Mouse (Mus musculus) kidney, embryonic 14.5 days (tissue): ENCODE data around the gene Plekho1. TPM values are rescaled to one million over a fixed set of nuclear protein-coding genes. Genes with fewer than 3 reads are reported as not detected.

ENCODE experiments used
- ATAC-seq: fragments of 200-750 bp; cut with Nextera tagmentation; 2 replicates; pipeline ENCODE4 v1.8.0; 2017; ENCODE audit warnings: moderate number of reproducible peaks, mild to moderate bottlenecking, moderate TSS enrichment, moderate library complexity; ENCODE audit not compliant: low FRiP score, low TSS enrichment
- H3K27ac ChIP-seq: fragments of 300-500 bp; sonication (generic); 2 replicates; pipeline ENCODE4 v1.5.1; 2014; ENCODE audit warnings: low read depth, mild to moderate bottlenecking, low read length, moderate library complexity, mixed read lengths
- H3K27me3 ChIP-seq: fragments of 300-500 bp; sonication (generic); 2 replicates; pipeline ENCODE4 v1.6.1; 2014; ENCODE audit warnings: mild to moderate bottlenecking, low read length; ENCODE audit not compliant: control insufficient read depth, insufficient read depth
- H3K36me3 ChIP-seq: fragments of 300-500 bp; sonication (generic); 2 replicates; pipeline ENCODE4 v1.6.1; 2014; ENCODE audit warnings: low read length, mixed read lengths; ENCODE audit not compliant: control insufficient read depth, insufficient read depth
- H3K4me1 ChIP-seq: fragments of 300-500 bp; sonication (generic); 2 replicates; pipeline ENCODE4 v1.6.1; 2014; ENCODE audit warnings: low read length, mixed read lengths; ENCODE audit not compliant: control insufficient read depth, insufficient read depth
- H3K4me2 ChIP-seq: fragments of 300-500 bp; sonication (generic); replicated peaks from 2 replicates; pipeline ENCODE4 v1.6.1; 2014; ENCODE audit warnings: low read depth, mild to moderate bottlenecking, low read length
- H3K4me3 ChIP-seq: fragments of 300-500 bp; sonication (generic); 2 replicates; pipeline ENCODE4 v1.5.1; 2014; ENCODE audit warnings: mild to moderate bottlenecking, low read length
- H3K9ac ChIP-seq: fragments of 300-500 bp; sonication (generic); 2 replicates; pipeline ENCODE4 v1.6.1; 2014; ENCODE audit warnings: low read depth, mild to moderate bottlenecking, low read length, moderate library complexity
- H3K9me3 ChIP-seq: fragments of 300-500 bp; sonication (generic); 2 replicates; pipeline ENCODE4 v1.6.1; 2016; ENCODE audit warnings: low read length; ENCODE audit not compliant: control insufficient read depth
- WGBS: fragments of 180-500 bp; shearing (Covaris S2); extraction: QIAGEN DNeasy Blood & Tissue Kit; methylation state at CpG from one replicate; pipeline ENCODE4 v1.1.7; 2014; 5-methylcytosine and 5-hydroxymethylcytosine counted together
- polyA plus RNA-seq: library from polyadenylated mRNA; unstranded; fragments of >200 nt; fragmentation: Nextera tagmentation; extraction: Ambion mirVana; gene quantifications from 2 replicates; pipeline ENCODE4 v1.2.1, GENCODE M21; 2014

The Plekho1 gene
- polyA plus RNA-seq, 1 experiment from 2014 or later, result 39.3 TPM

GRCm38 (mm10) chr3:95988138-95988537 lies 7.7 kb downstream of the Plekho1 start:
- no peak for ATAC-seq
- WGBS, result 100% methylated on average over 1 of the region's 1 CpGs
- Histone ChIP-seq H3K9me3 (peaks cover 3% of the 10 kb centered on the region; the same call in 1 of the 2 replicates), H3K27me3 (no peaks in the 10 kb centered on the region), H3K4me3 (no peak overlapping the region), H3K27ac (no peak overlapping the region), H3K4me1 (peaks cover 27% of the 10 kb centered on the region), H3K36me3 (peaks cover 53% of the 10 kb centered on the region), H3K9ac (no peak overlapping the region), H3K4me2 (no peak overlapping the region)

GRCm38 (mm10) chr3:95987386-95988110 lies 8.3 kb downstream of the Plekho1 start:
- 75% methylated on average over 6 of the region's 6 CpGs for WGBS
- no peak overlapping the region for H3K4me2 ChIP-seq
- H3K36me3 ChIP-seq, result peaks cover 49% of the 10 kb centered on the region
- no peak for ATAC-seq
- no peak overlapping the region for H3K4me3 ChIP-seq
- no peaks in the 10 kb centered on the region for H3K27me3 ChIP-seq
- H3K9me3 ChIP-seq, result peaks cover 3% of the 10 kb centered on the region; the same call in 1 of the 2 replicates
- H3K9ac ChIP-seq, result no peak overlapping the region
- H3K27ac ChIP-seq, result no peak overlapping the region
- peaks cover 22% of the 10 kb centered on the region for H3K4me1 ChIP-seq

DNA sequence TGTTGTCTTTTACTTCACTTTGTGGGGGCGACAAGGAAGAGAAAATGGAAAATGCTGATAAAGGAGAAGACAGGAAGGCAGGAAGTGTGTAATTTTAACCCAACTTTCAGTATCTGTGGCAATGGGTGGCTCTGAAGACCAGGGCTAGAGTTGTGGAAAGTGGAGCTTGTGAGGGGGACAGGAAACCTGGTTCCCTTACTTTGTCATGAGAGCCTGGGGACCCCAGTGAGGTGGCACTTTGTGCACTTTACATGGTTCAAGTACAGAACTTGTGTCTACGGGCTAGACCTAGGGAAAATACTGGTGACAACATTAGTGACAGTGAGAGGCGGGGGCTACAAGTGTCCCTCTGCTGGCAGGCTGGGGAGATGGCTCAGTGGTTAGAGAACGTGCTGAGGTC lies 8.8 kb downstream of the Plekho1 start:
- Histone ChIP-seq H3K4me3 (no peak overlapping the region), H3K36me3 (peaks cover 45% of the 10 kb centered on the region), H3K27ac (peak overlapping the region; percentile 95; the same call in 1 of the 2 replicates), H3K4me1 (peaks cover 22% of the 10 kb centered on the region), H3K27me3 (no peaks in the 10 kb centered on the region), H3K4me2 (no peak overlapping the region), H3K9me3 (peaks cover 3% of the 10 kb centered on the region; the same call in 1 of the 2 replicates), H3K9ac (no peak overlapping the region)
- 77% methylated on average over 4 of the region's 4 CpGs for WGBS
- no peak for ATAC-seq

- peaks cover 22% of the 10 kb centered on the region for H3K4me1 ChIP-seq
- peak overlapping the region; percentile 60 for H3K9ac ChIP-seq
- H3K4me2 ChIP-seq, result peak overlapping the region; percentile 44
- H3K27ac ChIP-seq, result peak overlapping the region; percentile 95
- no peaks in the 10 kb centered on the region for H3K27me3 ChIP-seq
- ATAC-seq, result peak; percentile 15; the same call in 1 of the 2 replicates
- peaks cover 3% of the 10 kb centered on the region; the same call in 1 of the 2 replicates for H3K9me3 ChIP-seq
- peaks cover 37% of the 10 kb centered on the region for H3K36me3 ChIP-seq
- peak overlapping the region; percentile 10 for H3K4me3 ChIP-seq
- 3% methylated on average over 21 of the region's 21 CpGs for WGBS
These were observed 9.7 kb downstream of the Plekho1 start for GRCm38 (mm10) chr3:95986001-95986622.

DNA sequence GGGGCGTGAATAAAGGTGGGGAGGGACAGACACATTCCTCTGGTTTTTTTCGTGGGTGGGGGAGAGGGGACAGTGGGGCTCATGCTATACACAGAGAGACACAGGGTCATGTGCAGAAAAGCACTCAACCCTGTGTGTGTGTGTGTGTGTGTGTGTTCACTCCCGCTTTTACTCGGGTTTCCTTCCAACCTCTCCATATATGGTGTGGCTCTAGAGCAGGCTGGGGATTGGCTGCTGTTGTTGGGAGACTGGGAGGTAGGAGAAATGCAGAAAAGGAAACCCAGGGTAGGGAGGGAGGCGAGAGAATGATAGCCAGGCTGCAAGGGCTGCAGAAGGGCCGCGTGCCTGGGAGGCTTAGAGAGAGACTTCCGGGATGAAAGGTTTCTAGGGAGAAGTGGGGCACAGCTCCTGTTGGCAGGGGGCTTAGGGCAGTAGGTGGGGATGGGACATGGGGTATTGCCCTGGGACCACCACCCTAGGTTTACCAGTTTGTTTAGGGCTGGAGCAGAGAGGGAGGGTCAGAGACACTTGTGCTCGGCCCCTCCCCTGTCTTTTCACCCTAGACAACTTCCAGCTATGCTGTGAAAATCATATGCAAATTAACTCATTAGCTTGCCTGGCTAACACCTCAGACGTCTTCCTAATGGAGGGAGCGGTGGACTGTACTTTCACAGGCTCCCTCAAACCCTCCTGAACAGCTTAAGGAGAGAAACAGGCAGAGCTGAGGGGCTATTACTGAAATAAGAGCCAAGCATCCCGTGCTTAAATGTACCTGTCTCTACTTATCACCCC lies 10.4 kb downstream of the Plekho1 start:
- WGBS, result 4% methylated on average over 12 of the region's 12 CpGs
- Histone ChIP-seq H3K9me3 (peaks cover 3% of the 10 kb centered on the region; the same call in 1 of the 2 replicates), H3K4me2 (peak overlapping the region; percentile 44), H3K27ac (peak overlapping the region; percentile 95), H3K4me1 (peaks cover 22% of the 10 kb centered on the region), H3K36me3 (peaks cover 30% of the 10 kb centered on the region), H3K27me3 (no peaks in the 10 kb centered on the region), H3K9ac (peak overlapping the region; percentile 60; the same call in 1 of the 2 replicates), H3K4me3 (peak overlapping the region; percentile 10)
- peak; percentile 96 for ATAC-seq

DNA sequence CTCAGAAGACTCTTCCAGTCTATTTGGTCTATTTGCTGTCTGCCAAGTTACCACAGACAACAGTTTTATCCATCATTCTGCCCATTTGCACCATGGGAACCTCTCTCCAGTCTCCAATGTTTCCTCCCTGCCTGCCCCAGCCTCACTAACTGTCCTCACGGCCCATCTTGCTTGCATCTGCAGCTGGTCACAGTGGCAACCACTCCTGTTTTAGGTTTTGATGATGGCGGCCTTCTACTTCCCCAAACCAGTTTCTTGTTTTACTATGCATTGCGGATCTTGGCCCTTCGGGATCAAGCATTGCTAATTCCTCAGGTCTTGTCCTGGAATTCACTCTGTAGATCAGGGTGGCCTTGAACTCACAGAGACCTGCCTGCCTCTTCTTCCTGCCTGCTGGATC lies 13.7 kb downstream of the Plekho1 start:
- WGBS, result 90% methylated on average over 4 of the region's 4 CpGs
- H3K36me3 ChIP-seq, result no peaks in the 10 kb centered on the region
- no peak for ATAC-seq
- no peak overlapping the region for H3K4me3 ChIP-seq
- H3K27me3 ChIP-seq, result no peaks in the 10 kb centered on the region
- no peak overlapping the region for H3K4me2 ChIP-seq
- no peak overlapping the region for H3K27ac ChIP-seq
- no peak overlapping the region for H3K9ac ChIP-seq
- H3K9me3 ChIP-seq, result peaks cover 3% of the 10 kb centered on the region; the same call in 1 of the 2 replicates
- H3K4me1 ChIP-seq, result peaks cover 22% of the 10 kb centered on the region

GRCm38 (mm10) chr3:95980276-95980970 lies 15.4 kb downstream of the Plekho1 start:
- no peaks in the 10 kb centered on the region for H3K27me3 ChIP-seq
- H3K4me2 ChIP-seq, result no peak overlapping the region
- H3K9ac ChIP-seq, result no peak overlapping the region
- 79% methylated on average over 12 of the region's 12 CpGs for WGBS
- H3K4me1 ChIP-seq, result peaks cover 8% of the 10 kb centered on the region
- no peak for ATAC-seq
- H3K9me3 ChIP-seq, result peaks cover 3% of the 10 kb centered on the region; the same call in 1 of the 2 replicates
- no peak overlapping the region for H3K4me3 ChIP-seq
- no peaks in the 10 kb centered on the region for H3K36me3 ChIP-seq
- H3K27ac ChIP-seq, result no peak overlapping the region

DNA sequence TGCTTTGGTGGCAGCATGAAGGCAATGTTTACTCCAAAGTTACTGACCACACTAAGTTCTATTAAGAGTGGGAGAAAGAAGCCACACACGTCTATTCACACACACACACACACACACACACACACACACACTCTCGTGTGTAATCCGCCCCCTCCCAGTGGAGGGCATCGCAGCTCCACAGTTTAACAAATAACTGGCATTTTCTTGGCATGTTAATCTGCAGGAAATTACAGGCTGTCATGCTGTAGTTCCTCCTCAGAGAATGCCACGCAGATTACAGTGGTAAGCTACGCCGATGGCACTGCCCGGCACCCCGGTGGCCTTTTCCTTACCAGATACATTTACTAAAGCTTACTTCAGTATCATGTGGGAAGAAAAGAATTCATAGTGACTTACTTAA lies 17.5 kb downstream of the Plekho1 start:
- Histone ChIP-seq H3K9me3 (no peaks in the 10 kb centered on the region), H3K27ac (no peak overlapping the region), H3K4me1 (no peaks in the 10 kb centered on the region), H3K4me3 (no peak overlapping the region), H3K9ac (0 out of 2 replicates have a peak overlapping the region, but pooled peaks have one; percentile 12), H3K4me2 (no peak overlapping the region), H3K27me3 (no peaks in the 10 kb centered on the region), H3K36me3 (no peaks in the 10 kb centered on the region)
- no peak for ATAC-seq
- 83% methylated on average over 9 of the region's 9 CpGs for WGBS
